Mouse (Mus musculus) limb, embryonic 12.5 days (tissue): ENCODE measurements around the gene Galnt14. TPM values are rescaled to one million over a fixed set of nuclear protein-coding genes. Genes with fewer than 3 reads are reported as not detected.

Experiments used
- ATAC-seq: fragments of 200-750 bp; cut with Nextera tagmentation; 2 replicates; pipeline ENCODE4 v1.8.0; 2017; ENCODE audit warnings: low read depth, moderate TSS enrichment; ENCODE audit not compliant: insufficient number of reproducible peaks, insufficient read depth, low FRiP score, low TSS enrichment
- H3K27ac ChIP-seq: fragments of 300-500 bp; sonication (generic); 2 replicates; pipeline ENCODE4 v1.5.1; 2016; ENCODE audit warnings: mild to moderate bottlenecking, moderate library complexity
- H3K27me3 ChIP-seq: fragments of 300-500 bp; sonication (generic); 2 replicates; pipeline ENCODE4 v1.6.1; 2016; ENCODE audit warnings: mild to moderate bottlenecking, moderate library complexity
- H3K36me3 ChIP-seq: fragments of 300-500 bp; sonication (generic); 2 replicates; pipeline ENCODE4 v1.6.1; 2016; ENCODE audit warnings: mild to moderate bottlenecking, moderate library complexity
- H3K4me1 ChIP-seq: fragments of 300-500 bp; sonication (generic); replicated peaks from 2 replicates; pipeline ENCODE4 v1.6.1; 2016
- H3K4me2 ChIP-seq: fragments of 300-500 bp; sonication (generic); 2 replicates; pipeline ENCODE4 v1.6.1; 2016; ENCODE audit warnings: mild to moderate bottlenecking, moderate library complexity
- H3K4me3 ChIP-seq: fragments of 300-500 bp; sonication (generic); replicated peaks from 2 replicates; pipeline ENCODE4 v1.5.1; 2016; ENCODE audit warnings: mild to moderate bottlenecking
- H3K9ac ChIP-seq: fragments of 300-500 bp; sonication (generic); replicated peaks from 2 replicates; pipeline ENCODE4 v1.6.1; 2016; ENCODE audit warnings: mild to moderate bottlenecking, moderate library complexity
- H3K9me3 ChIP-seq: fragments of 300-500 bp; sonication (generic); 2 replicates; pipeline ENCODE4 v1.6.1; 2016; ENCODE audit warnings: mild to moderate bottlenecking, moderate library complexity
- WGBS: fragments of 180-500 bp; shearing (Covaris S2); methylation state at CpG from one replicate; pipeline ENCODE4 v1.1.7; 2016; 5-methylcytosine and 5-hydroxymethylcytosine counted together
- polyA plus RNA-seq: library from polyadenylated mRNA; unstranded; fragments of >200 nt; fragmentation: Nextera tagmentation; extraction: Ambion mirVana; gene quantifications from 2 replicates; pipeline ENCODE4 v1.2.1, GENCODE M21; 2016

The Galnt14 gene
- polyA plus RNA-seq, 1 experiment from 2014 or later = 1.8 TPM

- no peaks in the 10 kb centered on the region for H3K4me1 ChIP-seq
- no peak overlapping the region for H3K4me2 ChIP-seq
- H3K27ac ChIP-seq = no peak overlapping the region
- no peaks in the 10 kb centered on the region for H3K36me3 ChIP-seq
- no peaks in the 10 kb centered on the region for H3K9me3 ChIP-seq
- no peak overlapping the region for H3K4me3 ChIP-seq
- 82% methylated on average over 4 of the region's 4 CpGs for WGBS
- no peaks in the 10 kb centered on the region for H3K27me3 ChIP-seq
- H3K9ac ChIP-seq = no peak overlapping the region
- no peak for ATAC-seq
These were observed 258.0 kb downstream of the Galnt14 start for GRCm38 (mm10) chr17:73452151-73452760.

- Histone ChIP-seq H3K27ac (no peak overlapping the region), H3K4me1 (no peaks in the 10 kb centered on the region), H3K9me3 (no peaks in the 10 kb centered on the region), H3K9ac (no peak overlapping the region), H3K4me3 (no peak overlapping the region), H3K4me2 (no peak overlapping the region), H3K36me3 (no peaks in the 10 kb centered on the region), H3K27me3 (no peaks in the 10 kb centered on the region)
- no peak for ATAC-seq
These were observed 261.1 kb downstream of the Galnt14 start for GRCm38 (mm10) chr17:73449104-73449503.

Other genes starting within 250 kb of the Galnt14 start
- 6.4 and 8.1 TPM in 2 replicates for gene Ehd3, start 93.7 kb upstream of the Galnt14 start, polyA plus RNA-seq
- gene Xdh, start 239.7 kb upstream of the Galnt14 start, polyA plus RNA-seq = 0.98 and 1.0 TPM in 2 replicates